ENCODE assay signal across 21 mouse cellular contexts in the genomic region with DNA sequence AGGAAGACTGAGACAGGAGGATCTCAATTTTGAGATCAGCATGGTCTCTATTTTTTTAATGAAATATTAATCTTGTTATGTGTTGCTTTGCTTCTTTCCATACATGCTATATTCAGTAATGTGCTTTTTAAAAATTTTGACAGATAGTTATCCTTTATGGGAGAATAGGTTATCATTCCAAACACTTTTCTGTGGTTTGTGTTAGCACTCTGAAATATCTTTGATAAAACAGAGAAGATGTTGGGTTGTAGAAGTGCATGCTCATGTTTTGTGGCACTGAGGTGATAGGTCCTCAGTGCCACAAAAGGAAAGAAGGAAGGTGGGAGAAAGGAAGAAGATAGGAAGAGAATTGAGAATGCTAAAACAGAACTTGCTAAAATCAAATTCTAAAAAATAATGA.
"Had no signal": no experiment of that assay in that cellular context is flagged by ENCODE, and none has a peak within 500 bp of the region (broad histone marks: within the 10 kb centered on the region; RNA-seq: fewer than 3 reads in every experiment).

No protein-coding gene starts in this region.

- H3K36me3 ChIP-seq: hindbrain, embryonic 10.5 days; hindbrain, embryonic 12.5 days had no signal

- H3K9me3 ChIP-seq: heart, embryonic 12.5 days; hindbrain, embryonic 10.5 days; hindbrain, embryonic 12.5 days; intestine, embryonic 15.5 days; limb, embryonic 15.5 days; liver, embryonic 12.5 days had no signal

- H3K27ac ChIP-seq: heart, adult 2 months; hindbrain, embryonic 10.5 days; hindbrain, embryonic 12.5 days; hindbrain, embryonic 14.5 days; intestine, embryonic 15.5 days; left cerebral cortex, adult 2 months; limb, embryonic 15.5 days; liver, embryonic 12.5 days; liver, embryonic 14.5 days had no signal

- H3K4me2 ChIP-seq: heart, embryonic 12.5 days; hindbrain, embryonic 12.5 days; hindbrain, embryonic 14.5 days; intestine, embryonic 15.5 days; limb, embryonic 15.5 days; liver, embryonic 12.5 days had no signal

- H3K27me3 ChIP-seq: heart, embryonic 12.5 days; hindbrain, embryonic 12.5 days; intestine, embryonic 15.5 days; limb, embryonic 15.5 days; liver, embryonic 12.5 days had no signal

- ATAC-seq: intestine, embryonic 15.5 days; intestine, postnatal 0 days; liver, embryonic 12.5 days had no signal

- H3K9ac ChIP-seq: heart, embryonic 12.5 days; hindbrain, embryonic 12.5 days; hindbrain, embryonic 14.5 days; intestine, embryonic 15.5 days; limb, embryonic 15.5 days; liver, embryonic 12.5 days; liver, embryonic 14.5 days had no signal

- H3K4me3 ChIP-seq: heart, adult 2 months; heart, embryonic 12.5 days; hindbrain, embryonic 10.5 days; hindbrain, embryonic 12.5 days; intestine, embryonic 15.5 days; left cerebral cortex, adult 2 months; limb, embryonic 15.5 days; liver, embryonic 12.5 days had no signal

- DNase-seq: gastrocnemius, postnatal 14 days; gastrocnemius, postnatal 36 days; heart, adult 11 months; heart, adult 2 months; heart, postnatal 10 days; heart, postnatal 4 days; kidney, adult 18-20 months; kidney, adult 8-10 months; kidney, postnatal 10 days; kidney, postnatal 25 days; kidney, postnatal 4 days had no signal

- H3K4me1 ChIP-seq: heart, embryonic 12.5 days; hindbrain, embryonic 10.5 days; intestine, embryonic 15.5 days; limb, embryonic 15.5 days had no signal
